Comparison of ENCODE assay signal across 18 mouse cellular contexts in genomic region chr1:92879266-92879665, GRCm38 (mm10). TPM values are rescaled to one million over a fixed set of nuclear protein-coding genes. Genes with fewer than 3 reads are reported as not detected.
DNase-seq lines count a peak whose midpoint lies in the region; ATAC-seq and TF ChIP-seq lines count a peak whose summit lies in the region.
"Had no signal": no experiment of that assay in that cellular context is flagged by ENCODE, and none has a peak within 500 bp of the region (broad histone marks: within the 10 kb centered on the region; RNA-seq: fewer than 3 reads in every experiment).

No protein-coding gene starts in this region.

- no peak overlapping the region for H3K4me2 ChIP-seq in forebrain, postnatal 0 days (ENCODE audit: low read depth)
- H3K4me2 ChIP-seq: liver, embryonic 11.5 days; midbrain, embryonic 13.5 days had no signal

- intact Hi-C loops in left cerebral cortex, postnatal 4 days (cut with DNase I), result no loop called here
- intact Hi-C loops in heart, adult 2 months (cut with DNase I), result no loop called here

- TF ChIP-seq POLR2A in heart, adult 2 months (IDR thresholded peaks at IDR 0.05; ENCODE audit: insufficient read depth, low read depth, low read length), result no peak

- no peak overlapping the region for H3K9ac ChIP-seq in forebrain, postnatal 0 days
- no peak overlapping the region for H3K9ac ChIP-seq in heart, adult 2 months (ENCODE audit: low read depth, low read length)
- H3K9ac ChIP-seq: midbrain, embryonic 13.5 days had no signal

- H3K79me2 ChIP-seq in heart, adult 2 months (replicated peaks; ENCODE audit: control insufficient read depth, insufficient read depth, low read length), result no peaks in the 10 kb centered on the region

- no peaks in the 10 kb centered on the region for H3K36me3 ChIP-seq in forebrain, postnatal 0 days (ENCODE audit: insufficient read depth)
- no peaks in the 10 kb centered on the region for H3K36me3 ChIP-seq in heart, adult 2 months (ENCODE audit: control insufficient read depth, insufficient read depth, low read length)
- H3K36me3 ChIP-seq: G1E; midbrain, embryonic 13.5 days had no signal

- peak; percentile 55 to 63 for DNase-seq in frontal cortex, adult 2 months (ENCODE audit: extremely low spot score in 1 of 2, low spot score in 1 of 2)
- DNase-seq in frontal cortex, postnatal 14 days (ENCODE audit: low spot score in 2 of 2), result no peak
- DNase-seq in cerebellum, adult 11 months, result peak; percentile 93
- peak; percentile 64 for DNase-seq in forebrain, postnatal 0 days
- peak; percentile 83 for DNase-seq in left cerebral cortex, postnatal 4 days
- DNase-seq in heart, adult 2 months, result no peak
- no peak for DNase-seq in natural killer cell, adult 2 months (ENCODE audit: low spot score in 2 of 2)
- no peak for DNase-seq in ovary, adult 18-20 months (ENCODE audit: low spot score)
- DNase-seq: B cell, adult 2 months; embryo, embryonic 11 days; heart, postnatal 36 days; kidney, adult 2 months; lung, postnatal 14 days had no signal

- TF ChIP-seq EP300 in heart, adult 2 months (IDR thresholded peaks at IDR 0.05; ENCODE audit: insufficient read depth, low read depth, low read length), result no peak

- H3K4me3 ChIP-seq in forebrain, postnatal 0 days (ENCODE audit: low read depth, low read length), result no peak overlapping the region
- no peak overlapping the region for H3K4me3 ChIP-seq in heart, adult 2 months
- H3K4me3 ChIP-seq: erythroblast, embryonic 14.5 days; left cerebral cortex, adult 2 months; midbrain, embryonic 13.5 days had no signal

- 59% methylated on average over 12 of the region's 12 CpGs for WGBS in forebrain, postnatal 0 days
- WGBS in heart, adult 2 months, result 87% methylated on average over 12 of the region's 12 CpGs

- ATAC-seq in forebrain, postnatal 0 days, result peak; percentile 85
- ATAC-seq: midbrain, embryonic 13.5 days had no signal

- H3K27ac ChIP-seq in forebrain, postnatal 0 days (ENCODE audit: low read depth, low read length), result no peak overlapping the region
- H3K27ac ChIP-seq in heart, adult 2 months, result no peak overlapping the region
- H3K27ac ChIP-seq: left cerebral cortex, adult 2 months; midbrain, embryonic 13.5 days had no signal

- H3K9me3 ChIP-seq in forebrain, postnatal 0 days (ENCODE audit: low read length), result no peaks in the 10 kb centered on the region
- H3K9me3 ChIP-seq: G1E; midbrain, embryonic 13.5 days had no signal

- H3K27me3 ChIP-seq in forebrain, postnatal 0 days (ENCODE audit: insufficient read depth, low read length), result no peaks in the 10 kb centered on the region
- no peaks in the 10 kb centered on the region for H3K27me3 ChIP-seq in heart, adult 2 months (ENCODE audit: control insufficient read depth, insufficient read depth, low read length)
- H3K27me3 ChIP-seq: midbrain, embryonic 13.5 days had no signal

- no peak for TF ChIP-seq CTCF in forebrain, postnatal 0 days (IDR thresholded peaks at IDR 0.05; ENCODE audit: low read depth)
- no peak for TF ChIP-seq CTCF in heart, adult 2 months (IDR thresholded peaks at IDR 0.05)

- H3K4me1 ChIP-seq in forebrain, postnatal 0 days (ENCODE audit: insufficient read depth), result 0 out of 2 replicates have a peak, but pooled peaks cover 3% of the 10 kb centered on the region
- no peaks in the 10 kb centered on the region for H3K4me1 ChIP-seq in heart, adult 2 months (ENCODE audit: control insufficient read depth, insufficient read depth, low read length)
- H3K4me1 ChIP-seq: midbrain, embryonic 13.5 days had no signal

RNA-seq across cellular contexts. Expression of gene Ankmy1, which starts 23.4 kb away (rescaled TPM):
- polyA plus RNA-seq in frontal cortex, adult 2 months (2012; rRNA removed), result 0.17 and 0.34 TPM in 2 replicates
- total RNA-seq in forebrain, postnatal 0 days (2014; rRNA removed), result 0.33 and 0.46 TPM in 2 replicates
- polyA plus RNA-seq in forebrain, postnatal 0 days (2015; fragmentation: Nextera tagmentation; extraction: Ambion mirVana), result 0.24 and 0.27 TPM in 2 replicates
- under 1 TPM; 0.14 to 0.30 TPM for total RNA-seq in left cerebral cortex, postnatal 4 days (2021)
- total RNA-seq in heart, adult 2 months (2021), result under 1 TPM in 1 of 2 experiments, not detected in 1; 0.09 TPM
- 0.21 TPM in 1 of 2 replicates, not detected in the other for polyA plus RNA-seq in heart, adult 2 months (2012; rRNA removed)
- total RNA-seq: heart, postnatal 36 days had no signal
- polyA plus RNA-seq: erythroblast, embryonic 14.5 days had no signal

RNA-seq across cellular contexts. Expression of gene Dusp28, which starts 27.5 kb away (rescaled TPM):
- polyA plus RNA-seq in frontal cortex, adult 2 months (2012; rRNA removed), result 45.5 and 47.4 TPM in 2 replicates
- 17.4 and 25.7 TPM in 2 replicates for total RNA-seq in forebrain, postnatal 0 days (2014; rRNA removed)
- 22.3 and 24.0 TPM in 2 replicates for polyA plus RNA-seq in forebrain, postnatal 0 days (2015; fragmentation: Nextera tagmentation; extraction: Ambion mirVana)
- total RNA-seq in left cerebral cortex, postnatal 4 days (2021), result 1 to 10 TPM; 6.3 to 7.0 TPM
- total RNA-seq in heart, adult 2 months (2021), result 10 to 100 TPM; 15.1 to 15.5 TPM
- polyA plus RNA-seq in heart, adult 2 months (2012; rRNA removed), result 27.9 and 29.2 TPM in 2 replicates

RNA-seq across cellular contexts. Expression of gene Rnpepl1, which starts 31.3 kb away (rescaled TPM):
- polyA plus RNA-seq in frontal cortex, adult 2 months (2012; rRNA removed), result 43.1 and 48.1 TPM in 2 replicates
- total RNA-seq in forebrain, postnatal 0 days (2014; rRNA removed), result 36.8 and 37.5 TPM in 2 replicates
- 21.3 and 25.3 TPM in 2 replicates for polyA plus RNA-seq in forebrain, postnatal 0 days (2015; fragmentation: Nextera tagmentation; extraction: Ambion mirVana)
- 10 to 100 TPM; 56.6 to 56.9 TPM for total RNA-seq in left cerebral cortex, postnatal 4 days (2021)
- total RNA-seq in heart, adult 2 months (2021), result 10 to 100 TPM; 66.1 to 78.3 TPM
- 89.8 and 107 TPM in 2 replicates for polyA plus RNA-seq in heart, adult 2 months (2012; rRNA removed)

RNA-seq across cellular contexts. Expression of gene Gpc1, which starts 47.8 kb away (rescaled TPM):
- polyA plus RNA-seq in frontal cortex, adult 2 months (2012; rRNA removed), result 60.9 and 64.8 TPM in 2 replicates
- total RNA-seq in forebrain, postnatal 0 days (2014; rRNA removed), result 132 and 173 TPM in 2 replicates
- 47.4 and 52.8 TPM in 2 replicates for polyA plus RNA-seq in forebrain, postnatal 0 days (2015; fragmentation: Nextera tagmentation; extraction: Ambion mirVana)
- 100 to 1,000 TPM; 160 to 188 TPM for total RNA-seq in left cerebral cortex, postnatal 4 days (2021)
- 100 to 1,000 TPM; 428 to 505 TPM for total RNA-seq in heart, adult 2 months (2021)
- polyA plus RNA-seq in heart, adult 2 months (2012; rRNA removed), result 249 and 279 TPM in 2 replicates
- polyA plus RNA-seq: G1E had no signal

RNA-seq across cellular contexts. Expression of gene Capn10, which starts 54.9 kb away (rescaled TPM):
- polyA plus RNA-seq in frontal cortex, adult 2 months (2012; rRNA removed), result 35.3 and 39.4 TPM in 2 replicates
- total RNA-seq in forebrain, postnatal 0 days (2014; rRNA removed), result 84.2 and 97.3 TPM in 2 replicates
- 47.7 and 56.7 TPM in 2 replicates for polyA plus RNA-seq in forebrain, postnatal 0 days (2015; fragmentation: Nextera tagmentation; extraction: Ambion mirVana)
- total RNA-seq in left cerebral cortex, postnatal 4 days (2021), result 10 to 100 TPM; 60.2 to 63.4 TPM
- total RNA-seq in heart, adult 2 months (2021), result 1 to 10 TPM; 5.0 to 5.6 TPM
- polyA plus RNA-seq in heart, adult 2 months (2012; rRNA removed), result 7.7 and 9.1 TPM in 2 replicates

Comparison
In these comparisons a context has a peak if more than half of its experiments do, and no peak if none do; other contexts are left out.
1. DNase-seq: peak in frontal cortex, adult 2 months (2 of 2), cerebellum, adult 11 months (single experiment), forebrain, postnatal 0 days (single experiment) and left cerebral cortex, postnatal 4 days (single experiment); none in frontal cortex, postnatal 14 days (0 of 2), heart, adult 2 months (0 of 2), natural killer cell, adult 2 months (0 of 2) and ovary, adult 18-20 months (single experiment).